Mouse (Mus musculus): ENCODE measurements around the gene Gm20441.
A peak's percentile ranks its signal among the peaks of the same experiment; 100 is the strongest.

Gene Gm20441

GRCm38 (mm10) chr10:75779206-75780174 is 1.3 kb downstream of the Gm20441 start:
- DNase-seq, result peak; percentile 23 to 36

- no peak for DNase-seq
Measured at GRCm38 (mm10) chr10:75777885-75778284, 2.9 kb downstream of the Gm20441 start.

GRCm38 (mm10) chr10:75776562-75776961 is 4.2 kb downstream of the Gm20441 start:
- no peak for DNase-seq

GRCm38 (mm10) chr10:75774587-75774986 is 6.2 kb downstream of the Gm20441 start:
- DNase-seq, result no peak

DNA sequence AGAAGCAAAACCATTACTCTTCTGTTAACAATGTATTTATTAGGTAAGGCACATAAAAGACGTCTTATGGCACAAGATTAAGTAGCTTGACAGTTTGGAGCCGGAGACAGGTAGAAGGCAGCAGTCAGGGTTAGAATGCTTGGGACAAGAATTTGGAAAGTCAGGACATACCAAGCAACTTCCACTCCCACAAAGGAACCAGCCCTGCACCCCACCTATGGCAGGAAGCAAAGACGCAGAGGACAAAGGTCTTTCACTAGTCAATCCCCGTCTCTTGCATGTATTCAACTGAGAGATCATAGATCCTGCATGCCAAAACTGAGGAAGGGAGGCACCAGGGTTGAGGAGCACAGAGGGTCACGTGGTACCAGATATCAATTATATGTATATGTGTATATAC is 6.7 kb downstream of the Gm20441 start:
- DNase-seq, result no peak

DNA sequence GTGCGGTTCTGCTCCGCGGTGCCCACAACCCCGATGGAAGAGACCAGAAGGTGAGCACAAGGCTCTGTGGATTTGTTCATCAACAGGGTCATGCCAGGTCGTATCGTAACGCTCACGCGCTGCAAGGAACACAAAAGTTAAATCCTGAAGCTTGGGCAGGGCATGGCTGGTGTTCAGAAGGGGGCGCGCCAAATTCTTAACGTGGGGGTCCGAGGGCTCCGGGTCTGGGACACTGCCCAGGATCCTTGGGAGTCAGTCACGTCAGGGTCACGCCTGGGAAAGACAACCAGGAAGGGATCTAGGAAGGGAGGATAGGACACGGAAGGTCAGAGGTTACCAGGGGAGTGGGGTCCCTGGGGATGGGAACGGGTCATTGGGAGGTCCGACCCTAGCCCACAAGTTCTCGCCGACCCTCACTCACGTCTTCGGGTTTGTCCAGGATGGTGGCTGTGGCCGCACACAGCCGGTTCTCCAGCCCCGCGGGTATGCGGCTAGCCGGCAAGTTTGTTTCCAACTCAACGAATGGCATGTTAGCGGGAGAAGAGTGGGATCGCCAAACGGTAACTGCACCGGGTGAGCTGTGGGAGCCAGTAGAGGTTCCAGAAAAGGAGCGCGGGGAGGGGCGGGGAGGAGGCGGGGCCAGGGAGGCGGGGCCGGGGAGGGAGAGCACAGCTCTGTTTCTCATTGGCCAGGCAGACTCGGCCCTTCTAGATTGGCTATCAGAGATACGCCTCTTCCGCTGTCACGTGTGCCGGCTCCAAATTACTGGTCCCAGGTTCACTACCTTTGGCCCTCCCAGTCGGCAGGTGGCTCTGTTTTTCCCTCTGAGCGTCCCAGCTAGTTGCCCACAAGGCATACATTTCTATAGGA is 7.7 kb downstream of the Gm20441 start, which contains the start of gene Ddt:
TSS of gene Ddt (minus strand) at position 620 of the 870 bp plus-strand sequence.
- peak; percentile 88 to 91 for DNase-seq

DNA sequence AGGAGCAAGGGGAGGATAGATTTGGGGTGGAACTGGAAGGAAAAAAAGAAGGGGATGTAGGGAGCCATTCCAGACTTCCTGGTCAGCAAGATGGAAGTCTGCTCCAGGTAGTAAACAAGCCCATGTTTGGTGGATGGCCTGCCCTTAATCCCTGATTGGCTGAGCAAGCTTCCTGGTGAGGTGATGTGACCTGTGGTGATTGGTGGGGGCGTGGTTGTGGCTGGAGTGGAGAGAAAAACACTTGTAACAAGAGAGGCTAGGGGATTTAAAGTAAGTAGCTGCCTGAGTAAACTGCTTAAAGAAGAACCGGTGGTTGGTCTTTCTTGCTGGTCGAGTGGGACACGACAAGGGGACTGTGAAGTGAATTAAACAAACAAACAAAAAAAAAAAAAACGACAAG is 13.0 kb downstream of the Gm20441 start:
- DNase-seq, result peak in 1 of 2 experiments; percentile 20

- peak in 1 of 2 experiments; percentile 6 for DNase-seq
Measured at GRCm38 (mm10) chr10:75766856-75767255, 13.9 kb downstream of the Gm20441 start.

DNA sequence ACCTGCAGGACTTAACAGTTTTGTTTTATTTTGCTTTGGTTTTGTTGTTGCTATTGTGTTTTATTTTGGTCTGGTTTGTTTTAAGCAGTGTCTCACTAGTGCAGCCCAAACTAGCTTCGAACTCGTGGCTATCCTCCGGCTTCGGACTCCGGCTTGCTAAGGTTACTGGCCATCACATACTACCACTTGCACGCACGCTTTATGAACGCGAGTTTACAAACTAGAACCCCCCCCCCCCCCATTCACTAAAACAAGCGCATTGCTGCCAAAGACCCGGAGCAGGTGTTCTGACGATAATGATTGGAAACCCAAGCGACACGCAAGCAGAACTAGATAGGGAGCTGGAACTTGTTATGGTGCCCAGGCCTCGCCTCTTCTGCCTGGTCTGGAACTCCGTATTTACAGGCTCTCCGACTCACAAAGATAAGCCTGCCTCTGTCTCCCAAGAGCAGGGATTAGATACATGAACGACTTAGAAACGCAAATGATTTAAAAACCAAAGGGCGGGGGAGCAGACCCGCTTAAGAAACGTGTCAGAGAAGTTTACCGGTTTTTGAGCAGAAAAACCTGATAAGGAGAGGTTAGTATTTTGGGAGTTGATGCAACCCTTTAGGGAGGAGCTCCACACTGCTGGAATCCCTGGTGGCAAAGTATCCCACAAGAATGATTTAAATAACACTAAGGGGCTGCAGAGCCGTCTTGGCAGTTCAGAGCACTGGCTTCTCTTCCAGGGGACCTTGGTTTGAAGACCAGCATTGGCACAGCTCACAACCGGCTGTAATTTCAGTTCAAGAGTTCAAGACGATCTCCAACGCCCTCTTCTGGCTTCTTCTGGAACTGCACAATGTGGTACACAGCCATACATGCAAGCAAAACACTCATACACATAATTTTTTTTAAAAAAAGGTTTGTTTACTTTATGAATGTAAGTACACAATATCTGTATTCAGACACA is 16.0 kb downstream of the Gm20441 start:
- DNase-seq, result peak; percentile 51 to 81

DNA sequence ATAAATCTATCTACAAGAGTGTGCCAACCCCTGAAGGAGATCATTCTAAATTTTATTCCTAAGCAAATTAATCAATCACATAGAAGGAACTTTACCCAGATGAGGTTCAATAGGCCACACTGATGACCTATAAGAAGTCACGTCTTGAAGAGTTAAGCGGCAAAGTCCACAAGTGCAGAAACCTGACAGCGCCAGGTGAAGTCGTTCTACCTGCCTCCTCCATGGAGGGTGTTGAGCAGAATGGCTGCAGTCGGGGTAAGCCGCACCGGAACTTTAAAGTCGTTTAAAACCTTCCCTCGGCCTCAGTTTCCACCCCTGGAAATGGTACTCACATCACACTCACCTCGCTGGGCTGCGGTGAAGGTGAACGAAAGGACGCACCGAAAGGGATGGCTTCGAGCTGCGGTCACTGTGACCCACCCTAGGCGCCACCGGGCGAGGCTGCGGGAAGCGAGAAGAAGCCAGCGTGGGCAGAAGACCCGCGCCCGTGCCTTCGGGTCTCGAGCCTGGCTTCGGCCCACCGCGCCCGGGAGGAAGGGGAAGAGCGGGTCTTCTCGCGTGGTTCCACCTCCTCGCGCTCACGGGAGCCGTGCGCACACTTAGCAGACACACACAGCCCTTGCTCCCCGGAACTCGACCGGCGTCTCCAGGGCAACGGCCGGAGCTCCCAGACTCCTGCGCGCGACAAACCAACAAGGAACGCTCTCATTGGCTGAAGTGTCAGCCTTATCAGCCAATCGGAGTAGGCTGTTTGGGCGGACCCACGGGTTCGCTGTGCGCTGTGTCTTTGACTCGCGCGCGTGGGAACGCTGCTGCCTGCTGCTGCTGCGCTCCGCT is 16.9 kb downstream of the Gm20441 start, which contains the start of gene Cabin1:
TSS of gene Cabin1 (minus strand) at position 660 of the 837 bp plus-strand sequence.
- peak; percentile 98 for DNase-seq

- no peak for DNase-seq
Measured at GRCm38 (mm10) chr10:75762413-75762812, 18.3 kb downstream of the Gm20441 start.

GRCm38 (mm10) chr10:75760311-75760710 is 20.4 kb downstream of the Gm20441 start:
- DNase-seq, result no peak

- no peak for DNase-seq
Measured at GRCm38 (mm10) chr10:75756719-75757118, 24.0 kb downstream of the Gm20441 start.

DNA sequence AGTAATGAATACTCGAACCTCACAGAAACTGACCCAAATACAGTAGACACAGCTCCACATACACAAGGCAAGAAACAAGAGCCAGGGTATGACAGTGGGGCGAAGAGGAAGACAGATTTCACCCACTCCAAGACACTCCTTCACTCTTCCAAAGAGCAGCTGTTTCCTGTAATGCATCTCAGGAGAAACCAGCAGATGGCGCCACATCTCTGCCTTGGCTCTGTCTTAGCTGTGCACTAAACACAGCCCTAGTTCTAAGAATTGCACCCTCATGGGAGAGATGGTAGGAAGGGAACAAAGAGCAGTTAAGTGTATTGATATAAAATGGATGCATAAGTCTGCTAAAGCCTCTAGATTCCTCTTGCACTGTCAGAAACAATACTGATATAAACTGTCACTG is 36.7 kb downstream of the Gm20441 start:
- peak; percentile 63 to 84 for DNase-seq

DNA sequence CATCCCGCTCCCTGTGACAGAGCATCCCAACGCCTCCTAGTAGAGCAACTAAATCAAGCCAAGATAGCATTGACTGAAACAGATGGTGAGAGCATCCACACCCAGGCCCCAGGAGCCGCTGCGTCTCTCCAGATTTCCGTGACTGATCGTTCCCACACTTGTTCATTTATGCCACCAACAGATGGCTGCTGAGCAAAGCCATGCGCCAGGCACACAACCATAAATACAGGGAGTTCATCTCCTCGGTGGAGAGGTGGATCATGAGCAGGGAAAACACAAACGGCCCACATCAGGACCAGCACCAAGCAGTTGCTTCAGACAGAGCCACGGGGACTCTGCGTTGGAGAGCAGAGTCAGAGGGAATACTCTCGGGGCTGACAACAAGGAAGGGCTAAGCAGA is 37.4 kb downstream of the Gm20441 start:
- DNase-seq, result no peak

DNA sequence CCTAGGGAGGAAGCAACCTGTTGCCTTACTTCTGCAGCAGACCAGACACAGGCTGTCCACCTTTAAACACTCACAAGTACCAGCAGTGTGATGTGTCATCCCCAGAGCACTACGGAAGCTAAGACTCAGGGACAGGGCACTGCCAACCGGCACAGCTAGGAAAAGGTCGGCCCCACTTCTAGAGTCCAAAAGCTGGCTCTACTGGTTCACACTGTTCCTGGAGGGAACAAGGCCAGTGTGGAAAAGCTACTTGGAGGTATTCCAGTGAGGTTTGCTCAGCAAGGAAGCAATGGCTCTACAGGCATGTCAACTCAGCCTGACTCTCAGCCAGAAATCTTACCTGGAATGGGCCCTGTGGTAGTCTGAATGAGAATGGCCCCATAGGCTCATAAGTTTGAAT is 39.9 kb downstream of the Gm20441 start:
- no peak for DNase-seq

DNA sequence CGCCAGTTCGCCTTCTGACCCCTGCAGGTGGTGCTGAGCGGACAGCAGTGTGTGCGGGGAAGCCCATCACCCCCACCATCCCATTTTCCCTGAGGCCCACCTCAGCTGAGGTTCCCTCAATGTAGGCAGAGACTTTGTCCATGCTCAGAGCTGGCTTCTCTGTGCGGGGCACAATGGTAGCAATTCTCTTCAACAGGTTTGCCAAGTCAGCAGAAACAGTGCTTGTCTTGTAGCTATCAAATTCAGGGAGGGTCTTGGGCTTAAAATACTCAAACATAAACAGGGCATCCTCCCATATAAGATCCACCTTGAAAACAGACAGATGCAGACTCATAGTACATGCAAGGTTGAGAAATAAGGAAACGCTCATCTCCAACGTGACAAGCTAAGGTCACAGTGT is 55.3 kb downstream of the Gm20441 start:
- no peak for DNase-seq
